Comparison of ENCODE assay signal across 8 mouse cellular contexts in the genomic region with DNA sequence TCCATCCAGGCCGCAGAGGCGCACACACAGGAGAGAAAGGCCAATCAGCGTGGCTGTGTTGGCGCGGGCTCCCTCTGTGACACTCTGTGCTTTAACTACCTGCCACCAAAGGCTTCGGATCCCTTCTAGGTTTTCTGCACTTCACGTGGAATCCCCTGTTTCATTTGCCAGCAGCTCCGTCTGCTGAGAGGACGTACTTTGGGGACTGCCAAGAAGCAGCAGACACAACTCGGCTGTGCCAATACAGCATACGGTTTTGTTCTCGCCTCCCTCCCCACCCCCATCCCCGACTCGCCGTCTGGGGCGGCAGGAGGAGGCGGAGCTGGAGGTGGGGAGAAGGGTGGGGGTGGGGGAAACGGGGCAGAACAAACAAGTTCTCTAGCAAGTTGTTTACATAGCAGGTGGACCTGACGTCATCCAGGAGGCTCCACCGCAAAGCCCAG. TPM values are rescaled to one million over a fixed set of nuclear protein-coding genes. Genes with fewer than 3 reads are reported as not detected.
DNase-seq lines count a peak whose midpoint lies in the region; ATAC-seq and TF ChIP-seq lines count a peak whose summit lies in the region.

No protein-coding gene starts in this region.

- H3K9me3 ChIP-seq in G1E (replicated peaks), result 0 out of 2 replicates have a peak, but pooled peaks cover 3% of the 10 kb centered on the region
- H3K9me3 ChIP-seq in hindbrain, embryonic 12.5 days (replicated peaks), result no peaks in the 10 kb centered on the region

- H3K4me1 ChIP-seq in G1E (ENCODE audit: insufficient read depth, low read depth, low read length), result peaks cover 16% of the 10 kb centered on the region
- peaks cover 37% of the 10 kb centered on the region for H3K4me1 ChIP-seq in hindbrain, embryonic 12.5 days

- H3K36me3 ChIP-seq in G1E (replicated peaks), result no peaks in the 10 kb centered on the region
- no peaks in the 10 kb centered on the region for H3K36me3 ChIP-seq in hindbrain, embryonic 12.5 days

- TF ChIP-seq CTCF in G1E (IDR thresholded peaks at IDR 0.05; ENCODE audit: low read depth, low read length), result no peak

- H3K27ac ChIP-seq in hindbrain, embryonic 12.5 days, result peak overlapping the region; percentile 79

- WGBS in hindbrain, embryonic 12.5 days, result under 1% methylated on average over 20 of the region's 20 CpGs

- H3K27me3 ChIP-seq in G1E (ENCODE audit: insufficient read depth, low read length), result peaks cover 32% of the 10 kb centered on the region; the same call in 1 of the 2 replicates
- peaks cover 23% of the 10 kb centered on the region for H3K27me3 ChIP-seq in hindbrain, embryonic 12.5 days

- peak overlapping the region; percentile 7; the same call in 1 of the 2 replicates for H3K4me3 ChIP-seq in G1E (ENCODE audit: low read depth, low read length)
- peak overlapping the region; percentile 55 for H3K4me3 ChIP-seq in hindbrain, embryonic 12.5 days

- ATAC-seq in G1E (ENCODE audit: extremely low read depth, insufficient number of reproducible peaks, low FRiP score, poor library complexity, severe bottlenecking), result no peak
- ATAC-seq in hindbrain, embryonic 12.5 days (ENCODE audit: low FRiP score), result peak; percentile 86

- peak overlapping the region; percentile 88 for H3K4me2 ChIP-seq in hindbrain, embryonic 12.5 days (replicated peaks)

- DNase-seq in G1E (ENCODE audit: low spot score), result no peak
- peak; percentile 91 to 95 for DNase-seq in cerebellum, postnatal 10 days
- peak; percentile 38 for DNase-seq in frontal cortex, postnatal 25 days (ENCODE audit: low spot score in 2 of 2)
- peak; percentile 63 to 73 for DNase-seq in layer of hippocampus, postnatal 36 days
- DNase-seq in lung, postnatal 14 days, result peak; percentile 75
- peak; percentile 44 to 50 for DNase-seq in right cerebral cortex, postnatal 36 days (ENCODE audit: low spot score in 2 of 2)
- no peak for DNase-seq in thymus, postnatal 10 days (ENCODE audit: low spot score in 2 of 2)

- H3K9ac ChIP-seq in hindbrain, embryonic 12.5 days, result peak overlapping the region; percentile 72

RNA-seq across cellular contexts. Expression of a gene that starts 0.5 kb away (rescaled TPM):
- total RNA-seq in G1E (2014; fragmentation: Nextera tagmentation) (not detected in 2 replicates), G1E (2017) (0.29 and 3.5 TPM in 2 replicates)
- not detected in 2 replicates for polyA plus RNA-seq in G1E (2012)
- 46.4 and 48.4 TPM in 2 replicates for polyA plus RNA-seq in hindbrain, embryonic 12.5 days (2016; fragmentation: Nextera tagmentation; extraction: Ambion mirVana)
- total RNA-seq in layer of hippocampus, postnatal 36 days (2021), result 1 to 10 TPM; 1.2 to 2.1 TPM

Comparison
In these comparisons a context has a peak if more than half of its experiments do, and no peak if none do; other contexts are left out.
1. DNase-seq: peak in cerebellum, postnatal 10 days (2 of 2), frontal cortex, postnatal 25 days (2 of 2), layer of hippocampus, postnatal 36 days (2 of 2), lung, postnatal 14 days (single experiment) and right cerebral cortex, postnatal 36 days (2 of 2); none in G1E (single experiment) and thymus, postnatal 10 days (0 of 2).